Mouse (Mus musculus) testis, adult 2 months (tissue): Measurements from ENCODE around the gene Ccl22. TPM values are rescaled to one million over a fixed set of nuclear protein-coding genes. Genes with fewer than 3 reads are reported as not detected.
A peak's percentile ranks its signal among the peaks of the same experiment; 100 is the strongest.

Experiments
- H3K27ac ChIP-seq: fragments of 200-500 bp; 2 replicates; pipeline ENCODE4 v1.5.1; 2012; ENCODE audit warnings: low read depth, low read length; ENCODE audit not compliant: control insufficient read depth, insufficient read depth
- H3K27me3 ChIP-seq: fragments of 200-500 bp; 2 replicates; pipeline ENCODE4 v1.6.1; 2012; ENCODE audit warnings: mild to moderate bottlenecking, low read length, moderate library complexity; ENCODE audit not compliant: control insufficient read depth, insufficient read depth
- H3K36me3 ChIP-seq: fragments of 200-500 bp; 2 replicates; pipeline ENCODE4 v1.6.1; 2012; ENCODE audit warnings: mild to moderate bottlenecking, low read length; ENCODE audit not compliant: control insufficient read depth, insufficient read depth
- H3K4me1 ChIP-seq: fragments of 200-500 bp; 2 replicates; pipeline ENCODE4 v1.6.1; 2012; ENCODE audit warnings: low read length; ENCODE audit not compliant: control insufficient read depth, insufficient read depth
- H3K4me3 ChIP-seq: fragments of 200-500 bp; 2 replicates; pipeline ENCODE4 v1.5.1; 2012; ENCODE audit warnings: low read depth, mild to moderate bottlenecking, low read length, moderate library complexity, mixed read lengths; ENCODE audit not compliant: control insufficient read depth
- CTCF ChIP-seq: fragments of 200-500 bp; IDR thresholded peaks from 2 replicates; pipeline ENCODE4 v1.5.1; 2012; ENCODE audit warnings: low read depth, mild to moderate bottlenecking, inconsistent platforms, low read length, moderate library complexity; ENCODE audit not compliant: control insufficient read depth, insufficient read depth, insufficient replicate concordance
- POLR2A ChIP-seq: fragments of 200-500 bp; IDR thresholded peaks from 2 replicates; pipeline ENCODE4 v1.6.1; 2012; ENCODE audit warnings: low read depth, mild to moderate bottlenecking, inconsistent platforms, low read length, moderate library complexity; ENCODE audit not compliant: control insufficient read depth
- polyA plus RNA-seq: library from polyadenylated mRNA; depleted of rRNA; stranded (reverse); fragments of >200 nt; gene quantifications from 2 replicates; pipeline ENCODE4 v1.2.3, GENCODE M21; 2012

Gene Ccl22
- polyA plus RNA-seq, 1 experiment: 9.5 TPM

DNA sequence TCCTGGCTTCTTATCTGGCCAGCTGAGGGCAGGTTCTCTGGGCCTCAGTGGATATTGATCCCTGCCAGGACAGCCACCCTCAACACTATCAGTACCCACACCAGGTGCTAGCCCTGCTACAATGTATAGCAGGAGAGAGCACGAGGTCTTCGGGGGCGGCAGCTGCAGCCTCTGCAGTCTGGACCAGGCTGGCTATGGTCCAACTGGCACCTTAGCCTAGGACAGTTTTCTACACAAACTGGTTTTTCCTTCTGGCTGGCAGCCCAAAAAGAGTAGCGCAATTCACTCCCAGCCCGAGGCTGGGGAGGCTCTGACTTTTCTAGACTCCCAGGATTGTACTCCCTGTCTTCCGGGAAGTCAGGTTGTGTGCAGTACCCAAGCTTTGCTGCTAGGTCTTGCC is 25.6 kb downstream of the Ccl22 start:
- H3K36me3 ChIP-seq: no peaks in the 10 kb centered on the region
- no peak overlapping the region for H3K4me3 ChIP-seq
- H3K4me1 ChIP-seq: peaks cover 14% of the 10 kb centered on the region
- no peak overlapping the region for H3K27ac ChIP-seq
- H3K27me3 ChIP-seq: no peaks in the 10 kb centered on the region
- TF ChIP-seq CTCF: no peak
- no peak for TF ChIP-seq POLR2A

DNA sequence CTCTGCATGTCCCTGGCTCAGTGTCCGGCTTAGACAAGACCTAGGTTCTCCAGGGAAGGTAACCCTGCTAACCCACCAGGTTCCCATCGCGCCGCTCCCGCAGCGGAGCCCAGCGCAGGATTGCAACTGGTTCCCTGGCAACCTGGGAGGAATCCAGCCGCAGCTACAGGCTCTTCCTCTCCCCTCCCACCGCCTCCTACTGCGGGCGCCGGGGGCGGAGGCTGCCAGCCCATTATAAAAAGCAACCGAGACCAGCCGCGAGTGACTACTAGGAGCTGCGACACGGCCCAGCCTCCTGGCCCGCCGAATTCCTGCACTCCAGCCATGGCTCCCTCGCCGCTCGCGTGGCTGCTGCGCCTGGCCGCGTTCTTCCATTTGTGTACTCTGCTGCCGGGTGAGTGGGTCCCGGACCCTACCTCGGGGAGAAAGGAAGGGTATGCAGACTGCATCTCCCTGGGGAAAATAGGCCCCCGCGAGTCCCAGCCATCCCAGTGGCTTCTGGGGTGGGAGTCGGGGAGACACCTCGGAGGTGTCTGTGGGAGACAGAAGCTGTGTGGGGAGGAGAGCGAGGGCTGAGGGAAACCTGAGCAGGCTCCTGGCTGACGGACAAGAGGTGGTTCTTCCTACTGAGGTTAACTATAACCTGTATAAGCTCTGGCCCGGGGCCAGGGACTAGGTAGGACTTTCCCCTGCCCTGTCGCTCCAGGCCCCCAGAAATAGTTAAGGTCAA is 26.7 kb downstream of the Ccl22 start, which contains the start of gene Cx3cl1:
Gene Cx3cl1 (plus strand): TSS at position 69 of the 730 bp plus-strand sequence.
- peak within 1 kb of the TSS; percentile 79 for H3K4me3 ChIP-seq
- H3K27ac ChIP-seq: no peak within 1 kb of the TSS
- no peaks in the 10 kb centered on the region for H3K36me3 ChIP-seq
- H3K4me1 ChIP-seq: peaks cover 12% of the 10 kb centered on the region
- no peaks in the 10 kb centered on the region for H3K27me3 ChIP-seq
- TF ChIP-seq POLR2A (peak; percentile 74), CTCF (no peak)

DNA sequence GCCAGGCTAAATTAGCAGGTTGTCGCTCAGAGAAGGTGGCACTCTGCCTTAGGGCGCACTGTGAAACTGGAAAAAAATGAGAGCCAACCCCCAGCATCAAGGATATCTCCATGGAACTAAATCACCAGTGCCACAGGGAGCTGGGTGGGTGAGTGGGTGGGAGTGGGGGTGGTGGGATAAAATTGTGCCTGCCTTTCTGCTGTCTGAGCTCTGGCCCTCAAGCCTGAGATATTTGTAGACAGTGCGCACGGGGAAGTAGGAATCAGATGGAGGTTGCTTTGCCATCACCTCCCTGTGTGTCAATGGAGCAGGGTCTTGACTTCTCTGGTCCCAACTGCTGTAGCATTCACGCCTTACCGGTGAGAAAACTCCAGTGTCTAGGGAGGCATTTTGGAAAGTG is 27.7 kb downstream of the Ccl22 start:
- Histone ChIP-seq H3K27me3 (no peaks in the 10 kb centered on the region), H3K27ac (no peak overlapping the region), H3K4me1 (peaks cover 12% of the 10 kb centered on the region), H3K36me3 (no peaks in the 10 kb centered on the region), H3K4me3 (no peak overlapping the region)
- no peak for TF ChIP-seq POLR2A
- TF ChIP-seq CTCF: no peak

DNA sequence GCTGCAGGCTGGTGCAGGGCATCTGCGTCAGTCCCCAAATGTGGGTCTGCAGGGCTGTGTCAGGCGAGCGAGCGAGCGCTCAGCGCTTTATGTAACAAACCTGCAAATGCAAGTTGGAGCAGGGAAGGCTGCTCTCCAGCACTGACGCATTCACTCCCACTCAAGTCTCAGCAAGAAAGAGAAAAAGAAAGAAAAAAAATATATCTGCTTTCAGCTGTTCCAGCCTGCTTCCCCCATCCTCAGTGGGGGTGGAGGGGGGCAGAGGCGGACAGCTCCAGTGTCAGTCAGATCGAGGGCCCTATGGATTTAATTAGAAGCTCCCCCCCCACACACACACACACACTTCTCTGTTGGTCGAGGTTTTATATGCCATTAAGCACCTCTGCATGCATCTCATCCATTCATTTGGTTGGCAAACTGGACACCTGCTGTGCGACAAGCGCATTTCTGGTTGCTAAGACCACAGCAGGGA is 28.3 kb downstream of the Ccl22 start:
- Histone ChIP-seq H3K27ac (no peak overlapping the region), H3K4me3 (no peak overlapping the region), H3K36me3 (no peaks in the 10 kb centered on the region), H3K27me3 (no peaks in the 10 kb centered on the region), H3K4me1 (peaks cover 12% of the 10 kb centered on the region)
- TF ChIP-seq POLR2A (no peak), CTCF (no peak)

DNA sequence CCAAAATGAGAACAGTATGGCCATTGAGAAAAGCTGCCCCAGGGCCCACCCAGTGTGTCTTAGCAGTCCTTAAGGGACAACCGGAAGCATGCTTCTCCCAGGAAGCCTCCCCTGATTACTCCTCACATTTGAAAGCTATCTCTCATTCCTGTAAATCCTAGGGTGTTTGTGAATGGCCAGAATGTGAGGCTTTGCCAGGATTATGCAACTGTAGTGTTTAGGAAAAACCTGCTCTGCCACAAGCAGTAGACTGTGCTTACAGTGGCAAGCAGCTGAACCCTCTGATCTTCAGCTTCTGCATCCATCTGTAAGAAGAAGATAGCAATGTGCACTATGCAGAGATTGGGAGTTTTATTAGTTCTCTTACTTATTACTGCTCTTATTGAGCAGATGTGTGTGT is 29.2 kb downstream of the Ccl22 start:
- no peak overlapping the region for H3K27ac ChIP-seq
- H3K27me3 ChIP-seq: no peaks in the 10 kb centered on the region
- no peaks in the 10 kb centered on the region for H3K36me3 ChIP-seq
- no peak overlapping the region for H3K4me3 ChIP-seq
- peaks cover 12% of the 10 kb centered on the region for H3K4me1 ChIP-seq
- TF ChIP-seq POLR2A: no peak
- no peak for TF ChIP-seq CTCF

DNA sequence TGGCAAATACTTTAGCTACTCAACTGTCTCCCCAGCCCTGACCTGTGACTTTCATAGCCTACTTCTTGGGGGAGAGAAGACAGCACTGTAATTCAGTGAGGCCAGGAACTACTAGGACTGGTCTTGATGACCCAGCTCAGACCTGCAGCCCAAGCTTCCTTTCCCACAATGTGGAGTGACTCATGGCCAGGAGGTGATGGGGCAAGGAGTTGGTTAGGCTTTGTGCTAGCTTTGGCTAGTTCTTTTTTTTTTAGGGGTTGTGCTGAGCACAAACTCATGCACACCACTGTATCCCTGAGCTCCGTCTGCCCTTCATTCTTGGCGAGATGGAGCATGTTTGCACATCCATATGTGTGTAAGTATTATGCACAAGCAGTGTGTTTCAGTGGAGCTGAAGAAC is 31.0 kb downstream of the Ccl22 start:
- H3K27ac ChIP-seq: no peak overlapping the region

DNA sequence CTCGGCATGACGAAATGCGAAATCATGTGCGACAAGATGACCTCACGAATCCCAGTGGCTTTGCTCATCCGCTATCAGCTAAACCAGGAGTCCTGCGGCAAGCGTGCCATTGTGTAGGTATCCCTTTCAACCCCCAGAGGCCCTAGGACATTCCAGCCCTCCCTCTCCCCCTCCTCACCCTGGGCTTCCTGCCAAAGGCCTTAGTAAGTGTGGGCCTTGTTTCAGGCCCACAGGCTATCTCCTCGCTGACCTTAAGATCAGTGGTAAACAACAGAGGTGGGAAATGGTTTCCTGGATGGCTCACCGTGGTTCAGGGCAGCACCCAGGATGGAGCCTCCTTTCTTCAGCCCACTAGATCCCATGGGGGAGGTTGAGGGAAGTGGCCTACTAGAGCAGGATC is 32.6 kb downstream of the Ccl22 start:
- no peaks in the 10 kb centered on the region; the same call in 1 of the 2 replicates for H3K4me1 ChIP-seq
- no peak overlapping the region for H3K27ac ChIP-seq
- no peaks in the 10 kb centered on the region for H3K36me3 ChIP-seq
- H3K27me3 ChIP-seq: no peaks in the 10 kb centered on the region
- H3K4me3 ChIP-seq: no peak overlapping the region
- TF ChIP-seq CTCF: no peak
- no peak for TF ChIP-seq POLR2A

More for the DNA sequence above, 31.0 kb downstream of the Ccl22 start:
- H3K36me3 ChIP-seq: no peaks in the 10 kb centered on the region
- TF ChIP-seq POLR2A (no peak), CTCF (no peak)
- H3K4me1 ChIP-seq: peaks cover 12% of the 10 kb centered on the region
- no peaks in the 10 kb centered on the region for H3K27me3 ChIP-seq
- H3K4me3 ChIP-seq: no peak overlapping the region
